Mouse (Mus musculus) right cerebral cortex, adult 18-20 months (tissue): ENCODE measurements around the gene Phactr2.
A peak's percentile ranks its signal among the peaks of the same experiment; 100 is the strongest.

Source experiments
- DNase-seq: peaks from one replicate; pipeline ENCODE4 v3.0.0; 2022; ENCODE audit warnings: mixed read lengths

Gene Phactr2

GRCm38 (mm10) chr10:13388116-13388922 is 85.9 kb downstream of the Phactr2 start:
- no peak for DNase-seq

- peak; percentile 30 for DNase-seq
Measured at GRCm38 (mm10) chr10:13384866-13385265, 89.3 kb downstream of the Phactr2 start.

- DNase-seq = no peak
Measured at GRCm38 (mm10) chr10:13377895-13378294, 96.3 kb downstream of the Phactr2 start.

GRCm38 (mm10) chr10:13376428-13377260 is 97.6 kb downstream of the Phactr2 start:
- no peak for DNase-seq

- no peak for DNase-seq
Measured at GRCm38 (mm10) chr10:13375820-13376219, 98.4 kb downstream of the Phactr2 start.

GRCm38 (mm10) chr10:13369581-13370375 is 104.4 kb downstream of the Phactr2 start:
- no peak for DNase-seq

- DNase-seq = no peak
Measured at GRCm38 (mm10) chr10:13364286-13364580, 110.0 kb downstream of the Phactr2 start.

- DNase-seq = no peak
Measured at GRCm38 (mm10) chr10:13363499-13364285, 110.5 kb downstream of the Phactr2 start.

- no peak for DNase-seq
Measured at GRCm38 (mm10) chr10:13360913-13361312, 113.3 kb downstream of the Phactr2 start.

GRCm38 (mm10) chr10:13359846-13360245 is 114.4 kb downstream of the Phactr2 start:
- DNase-seq = no peak

- no peak for DNase-seq
Measured at GRCm38 (mm10) chr10:13358679-13359078, 115.5 kb downstream of the Phactr2 start.

- no peak for DNase-seq
Measured at GRCm38 (mm10) chr10:13346609-13347290, 127.5 kb downstream of the Phactr2 start.

- no peak for DNase-seq
Measured at GRCm38 (mm10) chr10:13340583-13340982, 133.6 kb downstream of the Phactr2 start.

GRCm38 (mm10) chr10:13336964-13337363 is 137.2 kb downstream of the Phactr2 start:
- DNase-seq = no peak

- no peak for DNase-seq
Measured at GRCm38 (mm10) chr10:13335814-13336213, 138.4 kb downstream of the Phactr2 start.

GRCm38 (mm10) chr10:13335347-13335746 is 138.9 kb downstream of the Phactr2 start:
- DNase-seq = no peak

GRCm38 (mm10) chr10:13333781-13334180 is 140.4 kb downstream of the Phactr2 start:
- DNase-seq = peak; percentile 36

GRCm38 (mm10) chr10:13332985-13333384 is 141.2 kb downstream of the Phactr2 start:
- no peak for DNase-seq

GRCm38 (mm10) chr10:13331405-13332032 is 142.7 kb downstream of the Phactr2 start:
- DNase-seq = no peak

- no peak for DNase-seq
Measured at GRCm38 (mm10) chr10:13328602-13329001, 145.6 kb downstream of the Phactr2 start.

- no peak for DNase-seq
Measured at GRCm38 (mm10) chr10:13326149-13326873, 147.9 kb downstream of the Phactr2 start.
